Mouse (Mus musculus): ENCODE data around the gene Trim44.

DNA sequence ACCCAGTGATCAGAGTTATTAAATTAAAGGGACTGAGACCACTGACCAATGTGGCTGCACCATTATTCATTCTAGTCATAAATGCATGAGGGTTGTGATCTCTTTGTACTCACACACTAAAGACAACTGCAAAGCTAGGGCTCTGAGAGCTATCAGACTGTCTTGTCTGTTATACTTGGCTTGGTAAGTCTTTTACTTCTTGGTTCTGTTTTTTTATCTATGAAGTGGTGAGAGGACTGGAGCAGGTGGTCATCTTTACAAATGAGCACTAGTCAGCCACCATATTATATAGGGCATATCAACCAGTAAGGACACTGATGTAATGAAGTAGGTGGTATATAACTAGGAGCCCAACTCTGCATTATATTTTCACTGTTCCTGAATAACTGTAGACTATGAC, 36.3 kb downstream of the Trim44 start:
- TF ChIP-seq POLR2A (IDR thresholded peaks at IDR 0.05; ENCODE audit: borderline replicate concordance, control insufficient read depth, low read depth, low read length) = no peak
- no peak for TF ChIP-seq CTCF (IDR thresholded peaks at IDR 0.05; ENCODE audit: control insufficient read depth, insufficient read depth, low read length)
